Mouse (Mus musculus) hindbrain, postnatal 0 days (tissue): ENCODE measurements around the gene Kcne4. TPM values are rescaled to one million over a fixed set of nuclear protein-coding genes. Genes with fewer than 3 reads are reported as not detected.

ENCODE experiments used
- ATAC-seq: fragments of 200-750 bp; cut with Nextera tagmentation; 2 replicates; pipeline ENCODE4 v1.8.0; 2017; ENCODE audit warnings: mild to moderate bottlenecking, moderate TSS enrichment, moderate library complexity
- DNase-seq: peaks from one replicate; pipeline ENCODE4 v3.0.0-alpha.2; 2015; ENCODE audit warnings: low spot score
- H3K27ac ChIP-seq: fragments of 300-500 bp; sonication (generic); 2 replicates; pipeline ENCODE4 v1.5.1; 2014; ENCODE audit warnings: mild to moderate bottlenecking
- H3K27me3 ChIP-seq: fragments of 300-500 bp; sonication (generic); 2 replicates; pipeline ENCODE4 v1.6.1; 2014; ENCODE audit warnings: low read length, mixed read lengths; ENCODE audit not compliant: insufficient read depth
- H3K36me3 ChIP-seq: fragments of 300-500 bp; sonication (generic); 2 replicates; pipeline ENCODE4 v1.6.1; 2014; ENCODE audit warnings: low read length, mixed read lengths; ENCODE audit not compliant: insufficient read depth
- H3K4me1 ChIP-seq: fragments of 300-500 bp; sonication (generic); 2 replicates; pipeline ENCODE4 v1.6.1; 2014; ENCODE audit warnings: antibody characterized with exemption, low read length, mixed read lengths; ENCODE audit not compliant: insufficient read depth
- H3K4me2 ChIP-seq: fragments of 300-500 bp; sonication (generic); 2 replicates; pipeline ENCODE4 v1.6.1; 2014; ENCODE audit warnings: low read depth, mild to moderate bottlenecking, low read length, moderate library complexity, mixed read lengths
- H3K4me3 ChIP-seq: fragments of 300-500 bp; sonication (generic); 2 replicates; pipeline ENCODE4 v1.5.1; 2014; ENCODE audit warnings: low read length
- H3K9ac ChIP-seq: fragments of 300-500 bp; sonication (generic); replicated peaks from 2 replicates; pipeline ENCODE4 v1.6.1; 2014; ENCODE audit warnings: mild to moderate bottlenecking, low read length, moderate library complexity, mixed read lengths
- H3K9me3 ChIP-seq: fragments of 300-500 bp; sonication (generic); 2 replicates; pipeline ENCODE4 v1.6.1; 2016; ENCODE audit warnings: low read length, mixed read lengths
- CTCF ChIP-seq: IDR thresholded peaks from 2 replicates; pipeline ENCODE4 v1.5.1; 2016; ENCODE audit warnings: antibody characterized with exemption, control low read depth, low read depth
- whole genome bisulfite sequencing: fragments of 180-500 bp; shearing (Covaris S2); extraction: QIAGEN DNeasy Blood & Tissue Kit; methylation state at CpG from one replicate; pipeline ENCODE4 v1.1.7; 2014; 5-methylcytosine and 5-hydroxymethylcytosine counted together
- polyA plus RNA-seq: library from polyadenylated mRNA; unstranded; fragments of >200 nt; fragmentation: Nextera tagmentation; extraction: Ambion mirVana; gene quantifications from 2 replicates; pipeline ENCODE4 v1.2.1, GENCODE M21; 2015
- total RNA-seq: library from RNA; depleted of rRNA; stranded (reverse); fragments of >200 nt; gene quantifications from 2 replicates; pipeline ENCODE4 v1.2.3, GENCODE M21; 2014

The Kcne4 gene
- total and polyA plus RNA-seq, 2 experiments from 2014 or later, result 1.7 to 2.0 TPM

DNA sequence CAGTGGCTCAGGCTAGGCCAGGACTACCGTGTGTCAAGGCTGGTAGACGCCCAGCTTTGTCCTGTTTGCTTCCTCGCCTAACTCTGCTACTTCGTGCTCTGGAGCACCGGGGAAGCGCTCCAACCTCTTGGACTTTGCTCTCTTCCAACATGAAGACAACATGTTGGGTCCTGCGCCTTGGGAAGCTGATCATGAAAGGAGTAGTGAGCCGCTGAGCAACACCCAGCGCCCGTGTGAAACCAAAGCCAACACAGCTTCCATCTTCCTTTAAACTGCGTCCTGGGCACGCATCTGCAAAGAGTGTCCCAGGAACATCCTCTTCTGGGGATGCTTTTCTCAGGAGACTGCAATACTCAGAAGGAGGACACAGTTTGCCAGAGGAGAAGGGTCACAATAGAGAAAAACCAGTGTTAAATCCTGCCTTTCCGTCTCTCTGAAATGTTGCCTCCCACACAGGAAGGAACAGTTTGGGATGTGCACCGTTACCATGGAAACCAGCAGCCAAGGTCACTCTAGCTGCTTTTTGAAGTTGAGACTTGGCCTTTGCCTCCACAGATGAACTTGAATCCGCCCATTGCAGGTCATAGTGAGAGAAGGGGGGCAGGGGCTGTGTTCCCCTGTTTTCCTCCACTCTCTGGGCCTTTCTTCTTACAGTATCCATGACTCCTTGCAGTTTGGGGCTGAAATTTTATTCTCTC lies 5.3 kb downstream of the Kcne4 start:
- H3K36me3 ChIP-seq, result no peaks in the 10 kb centered on the region
- H3K4me2 ChIP-seq, result no peak overlapping the region
- H3K27me3 ChIP-seq, result no peaks in the 10 kb centered on the region
- 86% methylated on average over 15 of the region's 15 CpGs for WGBS
- no peak for TF ChIP-seq CTCF
- H3K27ac ChIP-seq, result peak overlapping the region; percentile 32; the same call in 1 of the 2 replicates
- ATAC-seq, result peak; percentile 36; the same call in 1 of the 2 replicates
- H3K4me3 ChIP-seq, result no peak overlapping the region
- no peaks in the 10 kb centered on the region for H3K9me3 ChIP-seq
- peak; percentile 51 for DNase-seq
- no peak overlapping the region for H3K9ac ChIP-seq
- H3K4me1 ChIP-seq, result peaks cover 10% of the 10 kb centered on the region; the same call in 1 of the 2 replicates

DNA sequence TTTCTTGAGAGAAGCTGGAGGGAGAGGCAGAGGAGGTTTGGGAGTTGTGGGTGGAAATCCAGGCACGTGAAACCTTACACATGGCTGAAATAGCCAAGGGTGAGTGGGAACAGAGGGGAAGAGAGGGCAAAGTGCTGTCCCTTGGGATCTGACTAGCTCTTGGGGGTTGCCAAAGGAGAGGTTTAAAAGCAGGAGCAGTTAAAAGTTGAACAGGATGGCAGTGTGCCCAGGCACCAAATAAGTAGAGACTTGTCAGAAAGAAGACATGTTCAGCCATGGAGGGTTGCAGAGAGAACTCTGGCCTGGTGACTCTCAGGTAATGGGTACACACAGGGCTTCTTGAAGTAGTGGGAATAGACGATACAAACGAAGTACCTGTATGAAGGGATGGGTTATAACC lies 8.7 kb downstream of the Kcne4 start:
- Histone ChIP-seq H3K9ac (no peak overlapping the region), H3K36me3 (no peaks in the 10 kb centered on the region), H3K4me2 (no peak overlapping the region), H3K9me3 (no peaks in the 10 kb centered on the region), H3K27me3 (no peaks in the 10 kb centered on the region), H3K4me1 (peaks cover 10% of the 10 kb centered on the region; the same call in 1 of the 2 replicates), H3K27ac (no peak overlapping the region), H3K4me3 (no peak overlapping the region)
- 87% methylated on average over 3 of the region's 3 CpGs for WGBS
- no peak for TF ChIP-seq CTCF
- no peak for DNase-seq
- ATAC-seq, result no peak

DNA sequence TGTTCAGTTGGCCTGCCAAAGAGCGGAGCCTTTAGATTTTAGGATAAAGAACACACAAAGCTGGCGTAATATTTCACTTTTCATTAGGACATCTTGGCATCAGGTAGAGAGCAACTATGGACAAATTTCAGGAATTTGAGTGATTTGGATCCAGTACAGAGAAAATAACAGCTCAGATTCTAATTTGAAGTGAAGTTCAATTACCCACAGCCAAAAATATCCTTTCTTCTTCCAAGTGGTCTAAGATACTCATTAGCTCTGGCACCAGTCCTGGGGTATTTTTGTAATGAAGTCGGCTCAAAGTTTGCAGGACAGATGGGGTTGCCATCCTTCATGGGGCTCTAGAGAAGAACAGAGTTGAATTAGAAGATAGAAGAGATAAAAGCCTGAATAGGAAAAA lies 21.9 kb downstream of the Kcne4 start:
- Histone ChIP-seq H3K27me3 (no peaks in the 10 kb centered on the region), H3K4me2 (no peak overlapping the region), H3K4me3 (no peak overlapping the region), H3K4me1 (no peaks in the 10 kb centered on the region), H3K9me3 (no peaks in the 10 kb centered on the region), H3K36me3 (no peaks in the 10 kb centered on the region), H3K27ac (no peak overlapping the region), H3K9ac (no peak overlapping the region)
- no peak for ATAC-seq
- 62% methylated on average over 3 of the region's 3 CpGs for WGBS
- TF ChIP-seq CTCF, result no peak
- DNase-seq, result peak; percentile 42

DNA sequence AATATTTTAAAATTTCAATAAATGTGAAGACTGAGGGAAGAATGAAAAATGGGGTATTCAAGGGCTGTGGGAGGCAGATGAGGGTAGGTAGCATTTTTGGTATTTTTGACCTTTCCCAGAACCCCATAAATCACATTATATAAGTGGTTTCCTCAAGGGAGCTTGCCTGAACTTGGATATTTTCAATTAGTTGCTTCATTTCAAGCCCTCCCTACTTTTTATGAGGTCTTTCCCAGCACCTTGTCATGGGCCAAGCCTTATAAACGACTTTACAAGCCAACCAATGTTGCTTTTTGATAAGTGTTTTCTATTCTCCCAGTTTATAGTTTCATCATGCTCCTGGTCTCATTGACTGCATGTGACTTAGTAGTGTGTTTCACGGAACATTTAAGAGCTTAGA lies 24.2 kb downstream of the Kcne4 start:
- no peak overlapping the region for H3K27ac ChIP-seq
- H3K4me2 ChIP-seq, result no peak overlapping the region
- WGBS, result 76% methylated on average over 2 of the region's 2 CpGs
- no peak overlapping the region for H3K9ac ChIP-seq
- no peaks in the 10 kb centered on the region for H3K9me3 ChIP-seq
- no peak for TF ChIP-seq CTCF
- H3K4me3 ChIP-seq, result no peak overlapping the region
- no peaks in the 10 kb centered on the region for H3K4me1 ChIP-seq
- DNase-seq, result no peak
- no peak for ATAC-seq
- no peaks in the 10 kb centered on the region for H3K27me3 ChIP-seq
- H3K36me3 ChIP-seq, result no peaks in the 10 kb centered on the region

DNA sequence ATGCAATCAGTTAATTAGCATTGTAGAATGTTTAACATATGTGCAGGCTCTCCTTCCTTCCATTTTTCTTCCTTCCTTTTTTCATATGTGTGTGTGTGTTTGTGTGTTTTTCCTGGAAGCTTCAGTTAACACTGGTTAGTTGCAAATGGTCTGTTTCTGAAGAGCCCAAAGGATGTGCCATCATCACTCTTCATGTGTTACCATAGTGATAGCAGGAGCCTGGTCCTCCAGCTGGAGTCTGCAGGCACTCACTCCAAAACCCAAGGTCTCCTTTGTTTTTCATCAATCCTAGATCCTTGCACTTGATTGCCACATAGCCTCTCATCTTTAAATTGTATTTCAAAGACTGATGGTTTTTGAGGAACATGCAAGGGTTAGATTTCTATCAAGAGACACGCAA lies 29.1 kb downstream of the Kcne4 start:
- no peak overlapping the region for H3K4me3 ChIP-seq
- H3K36me3 ChIP-seq, result no peaks in the 10 kb centered on the region
- H3K9me3 ChIP-seq, result no peaks in the 10 kb centered on the region
- no peak overlapping the region for H3K9ac ChIP-seq
- no peaks in the 10 kb centered on the region for H3K27me3 ChIP-seq
- 100% methylated on average over 1 of the region's 1 CpGs for WGBS
- ATAC-seq (no peak), DNase-seq (no peak)
- no peak for TF ChIP-seq CTCF
- H3K4me1 ChIP-seq, result no peaks in the 10 kb centered on the region
- H3K27ac ChIP-seq, result no peak overlapping the region
- no peak overlapping the region for H3K4me2 ChIP-seq

DNA sequence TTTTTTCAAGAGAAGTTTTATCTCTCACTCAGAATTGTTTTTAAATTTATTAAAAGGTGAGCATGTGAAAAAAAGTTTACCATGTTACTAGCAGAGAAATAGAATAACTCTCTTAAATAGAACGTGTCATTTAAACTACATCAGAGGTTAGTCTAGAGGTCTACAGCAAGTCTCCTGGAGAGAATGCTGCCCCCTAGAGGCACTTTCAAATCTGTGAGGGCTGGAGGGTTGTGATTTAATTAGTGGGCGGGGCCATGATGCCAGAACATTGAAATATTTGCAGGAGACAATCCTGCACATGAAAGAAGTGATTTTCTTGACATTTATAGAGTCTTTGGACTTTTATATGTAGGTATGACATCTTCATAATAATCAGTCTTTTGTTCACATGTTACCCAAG lies 29.9 kb downstream of the Kcne4 start:
- DNase-seq (no peak), ATAC-seq (no peak)
- no peak overlapping the region for H3K4me3 ChIP-seq
- 0 out of 2 replicates have a peak, but pooled peaks cover under 1% of the 10 kb centered on the region for H3K4me1 ChIP-seq
- H3K27me3 ChIP-seq, result no peaks in the 10 kb centered on the region
- H3K9ac ChIP-seq, result no peak overlapping the region
- 54% methylated on average over 2 of the region's 2 CpGs for WGBS
- no peaks in the 10 kb centered on the region for H3K9me3 ChIP-seq
- no peak overlapping the region for H3K27ac ChIP-seq
- H3K4me2 ChIP-seq, result no peak overlapping the region
- no peaks in the 10 kb centered on the region for H3K36me3 ChIP-seq
- peak; percentile 33 for TF ChIP-seq CTCF

DNA sequence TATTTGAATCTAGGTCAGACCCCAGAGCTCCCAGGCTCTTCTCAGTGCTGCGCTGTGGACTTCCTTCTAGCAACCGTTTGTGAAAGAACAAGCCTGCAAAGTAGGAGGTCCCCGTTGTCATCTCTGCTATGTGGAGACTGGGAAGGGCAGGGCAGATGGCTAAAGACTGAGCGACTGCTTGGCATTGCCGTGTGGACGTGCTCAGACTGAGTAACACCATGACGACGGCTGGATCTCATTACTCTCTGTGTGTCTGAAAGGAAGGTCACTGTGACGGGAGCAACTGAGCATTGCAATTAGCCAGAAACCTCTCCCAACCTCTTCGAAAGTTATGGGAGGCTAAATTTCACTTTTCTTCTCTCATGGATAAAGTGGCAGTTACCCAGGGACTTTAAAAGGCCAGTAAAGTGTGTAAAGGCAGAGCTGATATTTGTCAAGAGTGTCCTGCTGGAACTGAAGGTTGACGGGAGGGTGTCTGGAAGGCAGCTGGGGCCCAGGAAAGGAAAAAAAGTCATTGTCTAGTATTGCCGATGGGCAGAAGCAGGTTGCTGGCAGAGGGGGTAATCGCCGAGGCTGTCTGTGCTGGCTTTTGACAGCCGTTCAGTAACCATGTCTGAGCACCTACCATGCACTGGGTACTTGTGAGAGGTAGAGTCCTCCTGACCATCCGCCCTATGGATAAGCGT lies 36.0 kb downstream of the Kcne4 start:
- Histone ChIP-seq H3K4me1 (0 out of 2 replicates have a peak, but pooled peaks cover 11% of the 10 kb centered on the region), H3K9ac (no peak overlapping the region), H3K27me3 (no peaks in the 10 kb centered on the region), H3K36me3 (no peaks in the 10 kb centered on the region), H3K9me3 (no peaks in the 10 kb centered on the region), H3K4me3 (no peak overlapping the region), H3K27ac (peak overlapping the region; percentile 73), H3K4me2 (peak overlapping the region; percentile 26)
- DNase-seq (peak; percentile 84), ATAC-seq (peak; percentile 98)
- TF ChIP-seq CTCF, result no peak
- 15% methylated on average over 17 of the region's 17 CpGs for WGBS
